ENCODE assay signal across 8 mouse cellular contexts in genomic region chr5:130255017-130255720, GRCm38 (mm10). TPM values are rescaled to one million over a fixed set of nuclear protein-coding genes. Genes with fewer than 3 reads are reported as not detected.
A peak's percentile ranks its signal among the peaks of the same experiment; 100 is the strongest.
DNase-seq lines count a peak whose midpoint lies in the region; ATAC-seq and TF ChIP-seq lines count a peak whose summit lies in the region.

Gene Sbds, minus strand, starts transcription at chr5:130255530.
Gene Tyw1, plus strand, starts transcription at chr5:130255619.

- H3K9me3 ChIP-seq in embryonic facial prominence, embryonic 15.5 days (replicated peaks): no peaks in the 10 kb centered on the region
- H3K9me3 ChIP-seq in limb, embryonic 14.5 days (ENCODE audit: control insufficient read depth, low read length): no peaks in the 10 kb centered on the region
- H3K9me3 ChIP-seq in midbrain, postnatal 0 days (ENCODE audit: low read length): no peaks in the 10 kb centered on the region

- peak; percentile 91 for ATAC-seq in embryonic facial prominence, embryonic 15.5 days (ENCODE audit: insufficient number of reproducible peaks, low FRiP score, low TSS enrichment, low read depth)
- ATAC-seq in limb, embryonic 14.5 days (ENCODE audit: low FRiP score, low read depth): peak; percentile 89
- peak; percentile 90 for ATAC-seq in midbrain, postnatal 0 days (ENCODE audit: low FRiP score)

- peak within 1 kb of the TSS; percentile 91 for H3K4me3 ChIP-seq in bone marrow, adult 2 months (replicated peaks; ENCODE audit: control insufficient read depth, low read depth, low read length)
- H3K4me3 ChIP-seq in embryonic facial prominence, embryonic 15.5 days (replicated peaks): peak within 1 kb of the TSS; percentile 80
- H3K4me3 ChIP-seq in limb, embryonic 14.5 days (replicated peaks; ENCODE audit: low read length): peak within 1 kb of the TSS; percentile 75
- peak within 1 kb of the TSS; percentile 73 for H3K4me3 ChIP-seq in midbrain, postnatal 0 days (ENCODE audit: low read depth, low read length)

- WGBS in bone marrow, adult 2 months: under 1% methylated on average over 52 of the region's 52 CpGs
- under 1% methylated on average over 52 of the region's 52 CpGs for WGBS in embryonic facial prominence, embryonic 15.5 days
- WGBS in limb, embryonic 14.5 days: under 1% methylated on average over 52 of the region's 52 CpGs
- under 1% methylated on average over 52 of the region's 52 CpGs for WGBS in midbrain, postnatal 0 days

- TF ChIP-seq POLR2A in bone marrow, adult 2 months (IDR thresholded peaks at IDR 0.05; ENCODE audit: borderline replicate concordance, control insufficient read depth, low read depth, low read length): peak; percentile 99
- TF ChIP-seq POLR2A in limb, embryonic 14.5 days (IDR thresholded peaks at IDR 0.05; ENCODE audit: borderline replicate concordance, extremely low read depth, insufficient read depth, insufficient read length): peak; percentile 45; the same call in 1 of the 2 replicates

- H3K27me3 ChIP-seq in embryonic facial prominence, embryonic 15.5 days: no peaks in the 10 kb centered on the region
- H3K27me3 ChIP-seq in limb, embryonic 14.5 days (ENCODE audit: control insufficient read depth, insufficient read depth, low read length): no peaks in the 10 kb centered on the region
- no peaks in the 10 kb centered on the region for H3K27me3 ChIP-seq in midbrain, postnatal 0 days (ENCODE audit: insufficient read depth, low read length)

- peak; percentile 19; the same call in 1 of the 2 replicates for TF ChIP-seq CTCF in bone marrow, adult 2 months (IDR thresholded peaks at IDR 0.05; ENCODE audit: control insufficient read depth, insufficient read depth, low read length)
- TF ChIP-seq CTCF in midbrain, postnatal 0 days (IDR thresholded peaks at IDR 0.05): peak; percentile 27

- peak within 1 kb of the TSS; percentile 92 for H3K27ac ChIP-seq in bone marrow, adult 2 months (ENCODE audit: control insufficient read depth, insufficient read depth, low read depth, low read length, poor library complexity)
- H3K27ac ChIP-seq in embryonic facial prominence, embryonic 15.5 days (replicated peaks): peak within 1 kb of the TSS; percentile 86
- peak within 1 kb of the TSS; percentile 71 for H3K27ac ChIP-seq in limb, embryonic 14.5 days (replicated peaks; ENCODE audit: low read depth, low read length)
- peak within 1 kb of the TSS; percentile 85 for H3K27ac ChIP-seq in midbrain, postnatal 0 days (ENCODE audit: low read depth, low read length)

- H3K4me1 ChIP-seq in bone marrow, adult 2 months (ENCODE audit: control insufficient read depth, insufficient read depth, low read length): no peaks in the 10 kb centered on the region
- peaks cover 27% of the 10 kb centered on the region for H3K4me1 ChIP-seq in embryonic facial prominence, embryonic 15.5 days
- H3K4me1 ChIP-seq in limb, embryonic 14.5 days (ENCODE audit: control insufficient read depth, insufficient read depth, low read length): peaks cover 9% of the 10 kb centered on the region
- no peaks in the 10 kb centered on the region for H3K4me1 ChIP-seq in midbrain, postnatal 0 days (ENCODE audit: insufficient read depth, low read length)

- H3K36me3 ChIP-seq in embryonic facial prominence, embryonic 15.5 days: peaks cover 35% of the 10 kb centered on the region
- peaks cover 36% of the 10 kb centered on the region for H3K36me3 ChIP-seq in limb, embryonic 14.5 days (ENCODE audit: control insufficient read depth, insufficient read depth, low read length)
- peaks cover 22% of the 10 kb centered on the region for H3K36me3 ChIP-seq in midbrain, postnatal 0 days (ENCODE audit: insufficient read depth, low read length)

- H3K9ac ChIP-seq in embryonic facial prominence, embryonic 15.5 days: peak within 1 kb of the TSS; percentile 64
- H3K9ac ChIP-seq in limb, embryonic 14.5 days (ENCODE audit: low read depth, low read length, severe bottlenecking): peak within 1 kb of the TSS; percentile 72
- peak within 1 kb of the TSS; percentile 81 for H3K9ac ChIP-seq in midbrain, postnatal 0 days (replicated peaks; ENCODE audit: low read length, poor library complexity, severe bottlenecking)

- peak within 1 kb of the TSS; percentile 81 for H3K4me2 ChIP-seq in embryonic facial prominence, embryonic 15.5 days (replicated peaks)
- H3K4me2 ChIP-seq in limb, embryonic 14.5 days (replicated peaks; ENCODE audit: low read depth, low read length, severe bottlenecking): peak within 1 kb of the TSS; percentile 63
- H3K4me2 ChIP-seq in midbrain, postnatal 0 days (ENCODE audit: low read depth, low read length, poor library complexity, severe bottlenecking): peak within 1 kb of the TSS; percentile 69

- peak; percentile 99 for DNase-seq in 416B (ENCODE audit: low read depth)
- peak; percentile 99 for DNase-seq in heart, adult 8-10 months (ENCODE audit: low spot score)
- peak; percentile 99 for DNase-seq in kidney, adult 9 months
- peak; percentile 100 for DNase-seq in limb, embryonic 14.5 days (ENCODE audit: low spot score)
- DNase-seq in midbrain, postnatal 0 days (ENCODE audit: low spot score): peak; percentile 100
- DNase-seq in spleen, postnatal 14 days (ENCODE audit: low spot score in 2 of 2): peak; percentile 95 to 96

RNA-seq across cellular contexts. Expression of gene Sbds, which starts in this region (rescaled TPM):
- polyA plus RNA-seq in bone marrow, adult 2 months (2011; ENCODE audit: insufficient read depth, insufficient read length, low replicate concordance, missing spikeins): 42.3 and 56.9 TPM in 2 replicates
- polyA plus RNA-seq in embryonic facial prominence, embryonic 15.5 days (2015; fragmentation: Nextera tagmentation; extraction: Ambion mirVana): 67.4 and 68.1 TPM in 2 replicates
- 10 to 100 TPM; 50.7 to 62.6 (median 55.7) TPM for total RNA-seq in heart, adult 8-10 months (2022)
- 31.3 and 51.9 TPM in 2 replicates for polyA plus RNA-seq in limb, embryonic 14.5 days (2012; rRNA removed)
- 48.2 and 50.8 TPM in 2 replicates for polyA plus RNA-seq in limb, embryonic 14.5 days (2014; fragmentation: Nextera tagmentation; extraction: Ambion mirVana)
- total RNA-seq in midbrain, postnatal 0 days (2014; rRNA removed): 16.6 and 20.3 TPM in 2 replicates
- polyA plus RNA-seq in midbrain, postnatal 0 days (2015; fragmentation: Nextera tagmentation; extraction: Ambion mirVana): 39.8 and 46.4 TPM in 2 replicates

RNA-seq across cellular contexts. Expression of gene Tyw1, which starts in this region (rescaled TPM):
- polyA plus RNA-seq in bone marrow, adult 2 months (2011; ENCODE audit: insufficient read depth, insufficient read length, low replicate concordance, missing spikeins): 7.0 and 11.7 TPM in 2 replicates
- polyA plus RNA-seq in embryonic facial prominence, embryonic 15.5 days (2015; fragmentation: Nextera tagmentation; extraction: Ambion mirVana): 21.7 and 25.0 TPM in 2 replicates
- total RNA-seq in heart, adult 8-10 months (2022): 1 to 10 TPM; 6.9 to 8.4 (median 7.8) TPM
- polyA plus RNA-seq in limb, embryonic 14.5 days (2012; rRNA removed): 14.7 and 15.3 TPM in 2 replicates
- 25.3 and 29.0 TPM in 2 replicates for polyA plus RNA-seq in limb, embryonic 14.5 days (2014; fragmentation: Nextera tagmentation; extraction: Ambion mirVana)
- 18.3 and 21.3 TPM in 2 replicates for total RNA-seq in midbrain, postnatal 0 days (2014; rRNA removed)
- 16.3 and 18.0 TPM in 2 replicates for polyA plus RNA-seq in midbrain, postnatal 0 days (2015; fragmentation: Nextera tagmentation; extraction: Ambion mirVana)

Comparison
In these comparisons a context has a peak if more than half of its experiments do, and no peak if none do; other contexts are left out.
1. Peak in every context shown above with its lines: DNase-seq, ATAC-seq, H3K4me3 ChIP-seq and H3K27ac ChIP-seq.